Mouse (Mus musculus): ENCODE data around the gene Txndc16.
A peak's percentile ranks its signal among the peaks of the same experiment; 100 is the strongest.

Gene Txndc16

GRCm38 (mm10) chr14:45155511-45156173 is 64.5 kb downstream of the Txndc16 start:
- no peak for DNase-seq (ENCODE audit: low spot score in 2 of 2)

GRCm38 (mm10) chr14:45153258-45153657 is 66.9 kb downstream of the Txndc16 start:
- no peak for DNase-seq (ENCODE audit: low spot score in 2 of 2)

- peak; percentile 21 to 64 for DNase-seq (ENCODE audit: low spot score in 2 of 2)
Measured at GRCm38 (mm10) chr14:45142511-45142910, 77.6 kb downstream of the Txndc16 start.

GRCm38 (mm10) chr14:45140344-45141080 is 79.6 kb downstream of the Txndc16 start:
- DNase-seq (ENCODE audit: low spot score in 2 of 2), result no peak

- no peak for DNase-seq (ENCODE audit: low spot score in 2 of 2)
Measured at GRCm38 (mm10) chr14:45135961-45136360, 84.2 kb downstream of the Txndc16 start.

- DNase-seq (ENCODE audit: low spot score in 2 of 2), result no peak
Measured at GRCm38 (mm10) chr14:45135560-45135959, 84.6 kb downstream of the Txndc16 start.

- DNase-seq (ENCODE audit: low spot score in 2 of 2), result no peak
Measured at GRCm38 (mm10) chr14:45118359-45118758, 101.8 kb downstream of the Txndc16 start.

GRCm38 (mm10) chr14:45102201-45102600 is 117.9 kb downstream of the Txndc16 start:
- DNase-seq (ENCODE audit: low spot score in 2 of 2), result no peak

GRCm38 (mm10) chr14:45092327-45092726 is 127.8 kb downstream of the Txndc16 start:
- DNase-seq (ENCODE audit: low spot score in 2 of 2), result no peak

GRCm38 (mm10) chr14:45090011-45090410 is 130.1 kb downstream of the Txndc16 start:
- no peak for DNase-seq (ENCODE audit: low spot score in 2 of 2)

GRCm38 (mm10) chr14:45085651-45086425 is 134.3 kb downstream of the Txndc16 start:
- no peak for DNase-seq (ENCODE audit: low spot score in 2 of 2)

- no peak for DNase-seq (ENCODE audit: low spot score in 2 of 2)
Measured at GRCm38 (mm10) chr14:45084656-45085280, 135.4 kb downstream of the Txndc16 start.

- peak; percentile 1 to 14 for DNase-seq (ENCODE audit: low spot score in 2 of 2)
Measured at GRCm38 (mm10) chr14:45083540-45083939, 136.6 kb downstream of the Txndc16 start.
